Mouse (Mus musculus) kidney, postnatal 10 days (tissue): Measurements from ENCODE around the gene Krt35.

Source experiments
- DNase-seq: peaks from one replicate; pipeline ENCODE4 v3.0.0; 2021; ENCODE audit warnings: mixed read lengths

Gene Krt35

DNA sequence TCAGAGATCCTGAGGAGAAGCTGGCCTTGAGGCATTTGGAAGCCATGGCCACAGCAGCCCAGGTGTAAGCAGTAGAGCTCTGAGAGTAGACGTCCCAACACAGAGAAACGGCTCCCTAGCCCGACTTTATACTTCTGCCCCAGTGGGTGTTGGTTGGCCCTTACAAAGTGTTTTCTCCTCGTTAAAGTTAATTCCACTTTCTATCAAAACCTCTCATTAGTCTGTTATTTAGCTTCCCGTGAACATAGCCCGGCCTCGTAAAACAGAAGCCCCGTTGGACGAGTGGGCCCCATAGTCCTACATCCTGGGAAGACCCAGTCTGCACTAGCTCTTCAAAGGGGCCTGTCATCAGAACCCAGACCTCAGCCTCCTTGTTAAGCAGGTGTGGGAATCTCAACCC, at the start of gene Krt35:
Gene Krt35 (minus strand): TSS at position 101 of the 400 bp plus-strand sequence.
- no peak for DNase-seq

DNA sequence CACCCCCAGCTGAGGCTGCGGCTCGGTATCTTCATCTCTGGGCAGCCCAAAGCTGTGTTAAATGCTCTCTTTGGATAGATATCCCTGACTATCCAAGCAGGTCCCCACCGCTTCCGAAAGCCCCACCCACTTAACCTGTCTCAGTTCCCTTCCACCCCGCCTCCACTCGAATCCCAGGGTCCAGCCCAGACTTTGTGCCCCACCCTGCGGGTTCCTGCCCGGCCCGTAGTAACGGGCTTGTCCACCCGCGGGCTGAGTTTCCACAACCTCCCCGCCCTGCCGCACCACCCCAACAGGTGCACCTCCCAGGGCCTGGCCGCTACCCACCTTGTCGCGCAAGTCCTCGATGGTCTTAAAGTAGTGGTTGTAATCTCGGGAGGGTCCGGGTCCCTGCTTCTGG, 49.1 kb upstream of the Krt35 start:
- peak; percentile 53 for DNase-seq

GRCm38 (mm10) chr11:100140966-100141365, 44.9 kb upstream of the Krt35 start:
- DNase-seq, result no peak

- DNase-seq, result no peak
Observed at GRCm38 (mm10) chr11:100139391-100139790, 43.4 kb upstream of the Krt35 start.

- no peak for DNase-seq
Observed at GRCm38 (mm10) chr11:100138809-100139208, 42.8 kb upstream of the Krt35 start.

GRCm38 (mm10) chr11:100137693-100138092, 41.7 kb upstream of the Krt35 start:
- peak; percentile 19 for DNase-seq

GRCm38 (mm10) chr11:100136559-100136958, 40.5 kb upstream of the Krt35 start:
- no peak for DNase-seq

- DNase-seq, result no peak
Observed at GRCm38 (mm10) chr11:100135731-100136130, 39.7 kb upstream of the Krt35 start, which contains the start of gene Krt15. Gene Krt15, minus strand, starts transcription at chr11:100135928.

DNA sequence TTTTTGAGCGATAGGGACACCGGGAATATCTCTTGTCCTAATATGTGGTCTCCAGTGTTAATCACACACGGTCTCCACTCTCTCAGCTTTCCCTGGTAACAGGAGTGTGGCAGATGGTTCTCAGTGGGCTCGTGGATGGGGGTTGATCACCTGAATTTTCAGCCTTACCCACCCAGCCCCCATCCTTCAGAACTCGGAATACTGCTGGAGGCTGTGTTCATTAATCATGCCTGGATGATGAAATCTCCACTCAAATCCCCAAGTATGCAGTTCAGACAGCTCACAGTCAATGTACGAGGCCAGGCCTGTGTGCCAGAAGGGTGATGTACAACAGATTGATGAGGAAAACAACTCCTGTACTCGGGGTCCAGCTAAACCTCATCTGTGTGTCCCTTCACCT, 28.9 kb upstream of the Krt35 start:
- no peak for DNase-seq

GRCm38 (mm10) chr11:100121466-100121865, 25.4 kb upstream of the Krt35 start, which contains the start of gene Krt13:
Gene Krt13, minus strand, starts transcription at chr11:100121566.
- no peak for DNase-seq

DNA sequence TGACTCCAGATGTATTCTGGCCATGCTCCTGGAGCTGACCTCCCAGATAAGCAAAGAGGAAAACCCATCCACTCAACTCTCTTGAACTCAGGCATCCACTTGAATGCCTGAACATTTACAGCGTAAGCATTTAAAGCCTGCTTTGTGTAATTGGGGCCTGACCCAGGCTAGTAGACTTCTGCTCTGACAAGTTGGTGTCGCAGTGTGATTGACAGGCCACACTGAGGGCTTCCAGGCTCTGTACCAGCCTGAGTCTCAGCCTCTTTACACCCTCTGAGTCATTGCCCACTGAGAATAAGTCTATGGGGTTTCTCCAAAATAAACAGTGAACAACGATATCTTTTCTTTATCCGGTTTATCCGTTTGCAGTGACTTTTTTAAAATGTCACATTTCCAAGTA, 24.3 kb upstream of the Krt35 start:
- no peak for DNase-seq

DNA sequence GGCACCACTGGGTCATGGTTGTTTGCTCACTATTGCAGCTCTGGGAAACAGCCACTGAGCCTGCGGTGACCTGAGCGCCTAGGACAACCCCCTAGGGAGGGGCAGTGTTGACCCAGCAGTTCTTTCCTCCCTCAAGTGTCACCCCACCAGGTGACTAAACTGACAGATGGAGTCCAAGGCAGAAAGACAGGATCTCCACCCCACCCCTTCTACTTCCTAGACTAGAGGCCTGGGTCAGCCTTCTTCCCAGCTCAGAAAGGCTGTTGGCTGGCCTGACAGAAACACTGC, 17.6 kb upstream of the Krt35 start:
- no peak for DNase-seq

GRCm38 (mm10) chr11:100112935-100113741, 17.1 kb upstream of the Krt35 start:
- no peak for DNase-seq

DNA sequence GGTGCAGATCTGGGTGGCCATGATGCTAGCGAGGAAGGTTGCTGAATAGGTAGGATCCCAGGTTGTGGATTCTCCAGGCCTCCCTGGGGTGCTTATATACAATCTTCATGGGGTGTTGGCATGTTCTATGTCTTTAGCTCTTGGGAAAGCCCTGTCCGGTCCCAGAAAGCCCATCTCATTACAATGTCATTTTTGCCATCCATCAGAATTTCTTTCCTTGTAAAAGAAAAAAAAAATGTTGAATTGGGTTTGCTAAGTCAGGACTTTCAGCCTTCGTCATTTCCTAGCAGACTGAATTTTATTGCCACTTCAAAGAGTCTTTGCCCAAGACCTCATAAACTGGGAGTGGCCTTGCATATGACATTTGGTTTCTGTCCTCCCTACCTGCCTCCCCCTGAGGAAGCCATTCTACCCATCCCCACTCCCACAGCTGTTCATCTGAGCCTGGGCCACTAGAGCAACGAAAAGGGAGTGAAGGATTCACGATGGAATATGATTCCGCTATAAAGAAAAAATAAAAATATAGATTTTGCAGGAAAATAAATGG, 9.6 kb upstream of the Krt35 start, which contains the start of gene Krt36:
Gene Krt36 (minus strand): TSS at position 51 of the 547 bp plus-strand sequence.
- DNase-seq, result no peak

- DNase-seq, result no peak
Observed at GRCm38 (mm10) chr11:100102693-100103429, 6.8 kb upstream of the Krt35 start.

- DNase-seq, result no peak
Observed at GRCm38 (mm10) chr11:100100391-100100790, 4.3 kb upstream of the Krt35 start.

- DNase-seq, result no peak
Observed at GRCm38 (mm10) chr11:100097819-100098218, 1.8 kb upstream of the Krt35 start.

- DNase-seq, result no peak
Observed at GRCm38 (mm10) chr11:100088378-100089025, 7.5 kb downstream of the Krt35 start.

GRCm38 (mm10) chr11:100087861-100088260, 8.2 kb downstream of the Krt35 start, which contains the start of gene Krt32:
Gene Krt32, minus strand, starts transcription at chr11:100088226.
- no peak for DNase-seq

DNA sequence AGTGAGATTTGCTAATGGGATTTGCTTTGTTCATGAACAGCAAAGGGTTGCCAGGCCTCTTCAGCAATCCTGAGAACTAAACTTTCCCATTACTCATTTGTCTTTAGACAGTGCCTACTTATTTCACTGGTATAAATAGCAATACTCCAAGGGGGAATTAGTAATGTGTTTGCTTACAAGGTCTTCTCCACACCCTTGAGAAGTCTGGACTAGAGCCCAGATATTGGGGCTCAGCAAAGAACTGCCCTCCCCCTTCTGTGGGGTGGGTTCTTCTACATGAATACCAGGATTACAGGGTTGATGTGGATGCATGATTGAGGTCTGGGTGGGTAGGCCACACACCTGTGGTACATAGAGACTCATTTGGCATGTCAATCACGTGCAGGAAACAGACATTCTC, 22.2 kb downstream of the Krt35 start:
- DNase-seq, result no peak

DNA sequence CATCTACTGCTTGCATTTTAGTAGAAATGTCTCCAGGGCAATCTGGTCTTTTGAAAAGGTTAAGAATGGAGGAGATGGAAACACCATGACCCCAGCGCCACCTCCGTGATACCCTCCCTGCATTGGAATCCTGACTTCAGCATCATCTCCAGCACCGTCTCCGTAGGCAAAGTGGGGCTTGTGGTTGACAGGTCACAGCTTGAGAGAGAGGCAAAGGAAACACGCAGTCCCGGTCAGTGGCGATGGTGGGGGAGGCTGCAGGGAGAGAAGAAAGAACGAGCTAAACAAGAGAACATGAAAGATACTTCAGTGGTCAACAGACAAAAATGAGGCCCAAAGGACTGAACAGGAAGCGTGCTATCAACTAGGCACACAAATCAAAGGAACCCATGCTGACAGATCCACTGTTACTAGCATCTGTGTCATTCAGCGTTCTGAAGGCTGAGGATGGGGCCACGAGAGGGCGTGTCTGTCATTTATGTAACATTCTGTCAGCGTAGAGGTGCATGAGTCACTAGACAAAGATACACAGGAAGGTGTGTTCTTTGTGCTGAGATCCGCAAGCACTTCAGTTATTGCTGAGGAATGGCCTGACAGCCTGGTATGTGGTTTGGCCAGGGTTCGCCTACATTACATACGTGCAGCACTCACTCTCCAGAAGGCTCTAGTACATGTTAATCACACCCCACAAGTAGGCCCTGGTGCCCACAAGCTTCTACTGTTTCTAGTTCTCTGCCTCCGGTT, 28.6 kb downstream of the Krt35 start:
- peak; percentile 13 for DNase-seq

DNA sequence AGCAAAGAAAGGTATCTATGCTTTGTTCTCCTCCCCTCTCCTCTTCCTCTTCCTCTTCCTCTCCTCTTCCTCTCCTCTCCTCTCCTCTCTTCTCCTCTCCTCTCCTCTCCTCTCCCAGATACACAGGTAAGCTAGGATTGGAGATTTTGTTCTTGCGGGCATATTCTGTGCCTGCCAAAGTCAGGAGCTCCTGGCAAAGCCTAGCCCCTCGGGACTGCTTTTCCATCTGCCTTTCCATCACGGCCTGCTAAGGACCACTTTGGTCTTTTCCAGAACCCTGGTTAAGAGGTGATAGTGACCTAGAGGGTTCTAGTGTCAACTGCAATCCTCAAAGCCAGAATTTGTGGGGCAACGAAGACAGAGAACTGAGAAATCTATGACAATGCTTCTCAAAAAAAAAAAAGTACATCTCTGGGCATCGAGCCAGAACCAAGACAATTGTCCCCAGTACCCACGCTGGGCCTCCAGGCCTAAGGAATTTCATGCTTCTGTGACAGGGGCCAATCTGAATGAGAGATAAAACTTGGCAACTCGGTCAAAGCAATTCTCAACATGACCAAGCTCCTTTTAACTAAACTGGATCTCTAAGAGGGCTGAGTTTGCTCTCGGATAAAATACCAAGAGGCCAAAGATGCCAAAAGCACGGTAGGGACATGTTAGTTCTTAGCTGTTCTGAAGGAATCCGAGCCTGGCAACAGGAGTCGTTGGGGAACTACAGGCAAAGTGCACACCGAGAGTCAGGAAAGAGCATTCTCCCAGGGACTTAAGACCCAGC, 29.6 kb downstream of the Krt35 start:
- no peak for DNase-seq
